Mouse (Mus musculus) brain, embryonic 14.5 days (tissue): Measurements from ENCODE around the gene Fam120b.

ENCODE experiments used
- CTCF ChIP-seq: fragments of 200-500 bp; IDR thresholded peaks from 2 replicates; pipeline ENCODE4 v1.5.1; 2012; ENCODE audit warnings: inconsistent platforms, mild to moderate bottlenecking, moderate library complexity, borderline replicate concordance; ENCODE audit not compliant: insufficient read depth, insufficient read length; ENCODE audit errors: extremely low read depth
- POLR2A ChIP-seq: fragments of 200-500 bp; IDR thresholded peaks from 2 replicates; pipeline ENCODE4 v1.6.1; 2012; ENCODE audit warnings: mild to moderate bottlenecking, inconsistent platforms, borderline replicate concordance; ENCODE audit not compliant: poor library complexity, insufficient read depth, insufficient read length, severe bottlenecking; ENCODE audit errors: extremely low read depth

GRCm38 (mm10) chr17:15431551-15431950 is 35.5 kb downstream of the Fam120b start:
- TF ChIP-seq POLR2A (no peak), CTCF (no peak)
